Mouse (Mus musculus) neural tube, embryonic 14.5 days (tissue): Measurements from ENCODE around the gene Tshz2. TPM values are rescaled to one million over a fixed set of nuclear protein-coding genes. Genes with fewer than 3 reads are reported as not detected.

Source experiments
- ATAC-seq: fragments of 200-750 bp; cut with Nextera tagmentation; 2 replicates; pipeline ENCODE4 v1.8.0; 2017; ENCODE audit warnings: low read depth, mild to moderate bottlenecking, moderate TSS enrichment, moderate library complexity
- H3K27ac ChIP-seq: fragments of 300-500 bp; sonication (generic); 2 replicates; pipeline ENCODE4 v1.5.1; 2014; ENCODE audit warnings: low read depth, mild to moderate bottlenecking, control low read depth, low read length, moderate library complexity, mixed read lengths
- H3K27me3 ChIP-seq: fragments of 300-500 bp; sonication (generic); 2 replicates; pipeline ENCODE4 v1.6.1; 2014; ENCODE audit warnings: low read length; ENCODE audit not compliant: control insufficient read depth, insufficient read depth
- H3K36me3 ChIP-seq: fragments of 300-500 bp; sonication (generic); 2 replicates; pipeline ENCODE4 v1.6.1; 2014; ENCODE audit warnings: low read length, mixed read lengths; ENCODE audit not compliant: control insufficient read depth, insufficient read depth
- H3K4me1 ChIP-seq: fragments of 300-500 bp; sonication (generic); 2 replicates; pipeline ENCODE4 v1.6.1; 2014; ENCODE audit warnings: low read length; ENCODE audit not compliant: control insufficient read depth, insufficient read depth
- H3K4me2 ChIP-seq: fragments of 300-500 bp; sonication (generic); 2 replicates; pipeline ENCODE4 v1.6.1; 2014; ENCODE audit warnings: mild to moderate bottlenecking, low read depth, low read length, control low read depth
- H3K4me3 ChIP-seq: fragments of 300-500 bp; sonication (generic); 2 replicates; pipeline ENCODE4 v1.5.1; 2014; ENCODE audit warnings: low read depth, low read length, control low read depth, mixed read lengths
- H3K9ac ChIP-seq: fragments of 300-500 bp; sonication (generic); replicated peaks from 2 replicates; pipeline ENCODE4 v1.6.1; 2014; ENCODE audit warnings: low read depth, mild to moderate bottlenecking, control low read depth, low read length, mixed read lengths
- H3K9me3 ChIP-seq: fragments of 300-500 bp; sonication (generic); 2 replicates; pipeline ENCODE4 v1.6.1; 2016; ENCODE audit warnings: low read length; ENCODE audit not compliant: control insufficient read depth
- WGBS: fragments of 180-500 bp; shearing (Covaris S2); extraction: QIAGEN DNeasy Blood & Tissue Kit; methylation state at CpG from one replicate; pipeline ENCODE4 v1.1.7; 2014; 5-methylcytosine and 5-hydroxymethylcytosine counted together
- polyA plus RNA-seq: library from polyadenylated mRNA; unstranded; fragments of >200 nt; fragmentation: Nextera tagmentation; extraction: Ambion mirVana; gene quantifications from 2 replicates; pipeline ENCODE4 v1.2.1, GENCODE M21; 2014

Gene Tshz2
- polyA plus RNA-seq, 1 experiment from 2014 or later = 54.5 TPM

DNA sequence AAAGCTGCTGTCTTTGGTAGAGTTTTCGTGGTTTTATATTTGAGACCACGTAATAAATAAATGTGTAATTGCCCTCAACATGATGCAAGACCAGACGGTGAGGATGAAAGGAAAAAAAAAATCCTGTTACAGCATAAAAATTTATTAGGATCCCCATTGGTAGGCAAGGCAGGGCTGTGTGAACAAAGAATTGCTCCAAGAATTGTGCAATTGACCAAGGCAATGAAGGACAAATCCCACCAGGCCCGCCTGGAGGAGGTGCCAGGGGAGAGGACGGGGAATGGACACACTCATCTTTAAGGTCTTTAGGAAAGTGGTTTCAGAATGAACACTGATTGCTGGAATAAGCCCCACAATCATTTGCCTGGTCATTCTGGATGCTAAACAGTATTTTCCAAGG lies 154.6 kb downstream of the Tshz2 start:
- Histone ChIP-seq H3K4me3 (no peak overlapping the region), H3K9ac (no peak overlapping the region), H3K36me3 (no peaks in the 10 kb centered on the region), H3K27ac (0 out of 2 replicates have a peak overlapping the region, but pooled peaks have one; percentile 10), H3K27me3 (no peaks in the 10 kb centered on the region), H3K4me2 (no peak overlapping the region), H3K4me1 (peaks cover 32% of the 10 kb centered on the region), H3K9me3 (no peaks in the 10 kb centered on the region)
- no peak for ATAC-seq
- WGBS = 41% methylated on average over 5 of the region's 5 CpGs

DNA sequence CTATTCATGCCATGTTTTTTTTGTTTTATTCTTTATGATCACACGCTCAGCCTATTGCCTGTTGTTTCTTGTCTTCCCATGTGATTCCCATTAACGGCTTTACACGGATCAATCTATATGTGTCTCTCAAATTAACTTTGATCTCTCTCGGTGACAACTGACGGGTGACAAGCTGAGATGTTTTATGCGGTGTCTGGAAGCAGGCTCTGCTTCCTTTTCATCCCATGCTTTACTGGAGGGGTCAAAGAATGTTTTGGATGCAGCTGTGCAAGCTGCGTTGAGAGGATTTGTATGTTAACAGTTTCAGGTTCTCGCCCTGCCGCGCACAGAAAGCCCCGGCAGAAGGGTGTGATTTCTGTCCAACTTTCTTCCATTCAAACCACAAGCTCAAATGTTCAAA lies 155.1 kb downstream of the Tshz2 start:
- WGBS = 54% methylated on average over 11 of the region's 11 CpGs
- ATAC-seq = no peak
- Histone ChIP-seq H3K4me3 (no peak overlapping the region), H3K9me3 (no peaks in the 10 kb centered on the region), H3K4me1 (peaks cover 31% of the 10 kb centered on the region), H3K9ac (no peak overlapping the region), H3K4me2 (no peak overlapping the region), H3K36me3 (no peaks in the 10 kb centered on the region), H3K27me3 (no peaks in the 10 kb centered on the region), H3K27ac (no peak overlapping the region)

DNA sequence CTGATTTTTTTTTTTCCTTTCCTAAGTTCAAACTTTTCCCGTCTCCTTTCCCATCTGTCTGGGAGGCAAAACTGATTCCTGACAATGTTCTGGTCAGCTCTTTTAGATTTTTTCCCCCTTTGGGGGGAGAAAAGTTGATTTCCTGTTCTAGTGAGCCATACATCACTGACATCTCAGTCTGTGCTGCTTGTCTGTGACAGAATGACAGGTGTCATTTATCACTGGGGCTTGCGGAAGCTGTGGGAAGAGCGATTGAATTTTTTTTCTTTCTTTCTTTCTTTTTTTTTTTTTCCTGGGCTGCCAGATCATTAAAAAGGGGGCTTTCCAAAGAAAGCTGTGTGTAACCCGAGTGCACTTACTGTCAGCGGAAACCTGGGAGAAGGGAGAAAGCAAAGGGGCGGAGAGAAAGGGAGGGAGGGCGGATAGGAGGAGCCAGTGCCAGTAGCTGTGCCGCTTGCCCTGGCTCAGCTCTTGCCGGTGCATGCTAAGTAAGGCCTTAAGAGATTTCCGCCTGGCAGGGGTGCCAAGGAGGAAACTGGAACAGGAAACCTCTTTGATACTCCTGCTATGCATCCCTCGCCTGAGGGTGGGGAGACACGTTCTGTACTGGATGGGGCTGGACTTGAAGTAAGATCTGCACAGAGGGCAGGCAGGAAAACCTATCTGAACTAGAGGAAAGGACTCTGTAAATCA lies 157.8 kb downstream of the Tshz2 start:
- peak overlapping the region; percentile 9; the same call in 1 of the 2 replicates for H3K4me3 ChIP-seq
- peak; percentile 72; the same call in 1 of the 2 replicates for ATAC-seq
- peaks cover 31% of the 10 kb centered on the region for H3K4me1 ChIP-seq
- peak overlapping the region; percentile 66; the same call in 1 of the 2 replicates for H3K27ac ChIP-seq
- peak overlapping the region; percentile 44 for H3K4me2 ChIP-seq
- H3K9me3 ChIP-seq = no peaks in the 10 kb centered on the region
- WGBS = under 1% methylated on average over 12 of the region's 12 CpGs
- H3K9ac ChIP-seq = no peak overlapping the region
- H3K36me3 ChIP-seq = no peaks in the 10 kb centered on the region
- no peaks in the 10 kb centered on the region for H3K27me3 ChIP-seq

DNA sequence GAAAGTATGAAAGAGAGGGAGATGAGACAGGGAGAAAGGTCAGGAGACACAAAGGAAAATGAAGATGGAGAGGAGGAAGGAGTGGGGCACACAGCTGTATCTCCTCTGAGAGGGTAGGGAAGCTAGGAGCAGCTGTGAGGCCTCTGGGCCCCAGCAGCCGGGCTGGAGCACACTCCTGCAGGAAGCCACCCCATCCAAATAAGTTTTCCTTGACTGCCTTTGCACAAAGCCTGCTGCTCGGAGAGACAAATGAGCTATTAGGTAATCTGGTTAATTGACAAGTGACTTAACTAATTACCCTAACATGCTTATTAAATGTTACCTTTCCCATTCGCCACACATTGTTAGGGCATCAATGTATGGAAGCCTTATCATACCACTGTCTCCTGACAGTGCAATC lies 159.9 kb downstream of the Tshz2 start:
- H3K9ac ChIP-seq = no peak overlapping the region

DNA sequence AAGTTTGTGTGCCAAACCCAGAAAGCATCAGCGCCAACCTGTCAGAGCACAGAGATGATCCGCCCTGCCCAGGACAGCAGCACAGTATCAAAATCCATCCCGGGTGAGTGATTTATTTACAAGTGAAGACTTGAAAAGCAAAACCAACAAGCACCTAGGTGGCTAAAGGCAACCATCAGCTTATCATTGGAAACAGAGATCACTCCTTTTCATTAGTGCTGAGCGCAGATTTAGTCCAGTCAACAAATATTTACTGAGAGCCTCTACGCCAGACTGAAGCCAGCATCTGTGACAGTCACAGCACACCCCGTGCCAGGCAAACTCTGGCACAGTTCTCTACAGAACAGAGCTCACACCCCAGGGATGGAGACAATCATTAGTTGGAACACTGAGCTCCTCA lies 169.4 kb downstream of the Tshz2 start:
- 93% methylated on average over 6 of the region's 6 CpGs for WGBS
- no peaks in the 10 kb centered on the region for H3K9me3 ChIP-seq

More for the DNA sequence above, 159.9 kb downstream of the Tshz2 start:
- peaks cover 27% of the 10 kb centered on the region for H3K4me1 ChIP-seq
- H3K27ac ChIP-seq = peak overlapping the region; percentile 56; the same call in 1 of the 2 replicates
- no peak overlapping the region for H3K4me2 ChIP-seq
- no peak overlapping the region for H3K4me3 ChIP-seq
- H3K36me3 ChIP-seq = no peaks in the 10 kb centered on the region
- ATAC-seq = no peak
- H3K9me3 ChIP-seq = no peaks in the 10 kb centered on the region
- WGBS = 16% methylated on average over 3 of the region's 3 CpGs
- no peaks in the 10 kb centered on the region for H3K27me3 ChIP-seq

DNA sequence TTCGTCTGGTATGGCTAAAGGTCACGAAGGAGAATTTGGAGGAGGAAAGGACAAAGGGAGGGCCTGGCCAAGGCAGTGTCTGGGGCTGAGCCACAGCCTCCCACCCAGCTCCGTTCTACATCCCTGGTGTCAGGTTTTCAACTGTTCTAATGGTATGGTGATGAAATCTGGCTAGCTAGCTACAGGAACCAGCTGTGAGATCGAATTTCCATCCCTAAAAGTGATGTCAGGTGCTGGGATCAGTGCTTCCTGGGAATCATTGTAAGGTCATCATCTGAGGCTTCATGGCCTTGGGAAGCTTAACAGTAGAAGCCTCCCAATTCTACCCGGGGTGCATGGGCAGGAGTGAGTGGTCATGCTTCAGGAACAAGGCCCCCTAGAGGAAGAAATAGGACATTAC lies 171.6 kb downstream of the Tshz2 start:
- H3K4me3 ChIP-seq = no peak overlapping the region
- WGBS = 66% methylated on average over 5 of the region's 5 CpGs
- no peaks in the 10 kb centered on the region for H3K27me3 ChIP-seq

More for the DNA sequence above, 169.4 kb downstream of the Tshz2 start:
- no peak overlapping the region for H3K9ac ChIP-seq
- H3K4me1 ChIP-seq = no peaks in the 10 kb centered on the region
- no peak for ATAC-seq
- H3K27me3 ChIP-seq = no peaks in the 10 kb centered on the region
- no peak overlapping the region for H3K27ac ChIP-seq
- no peak overlapping the region for H3K4me2 ChIP-seq
- H3K36me3 ChIP-seq = no peaks in the 10 kb centered on the region
- H3K4me3 ChIP-seq = no peak overlapping the region

DNA sequence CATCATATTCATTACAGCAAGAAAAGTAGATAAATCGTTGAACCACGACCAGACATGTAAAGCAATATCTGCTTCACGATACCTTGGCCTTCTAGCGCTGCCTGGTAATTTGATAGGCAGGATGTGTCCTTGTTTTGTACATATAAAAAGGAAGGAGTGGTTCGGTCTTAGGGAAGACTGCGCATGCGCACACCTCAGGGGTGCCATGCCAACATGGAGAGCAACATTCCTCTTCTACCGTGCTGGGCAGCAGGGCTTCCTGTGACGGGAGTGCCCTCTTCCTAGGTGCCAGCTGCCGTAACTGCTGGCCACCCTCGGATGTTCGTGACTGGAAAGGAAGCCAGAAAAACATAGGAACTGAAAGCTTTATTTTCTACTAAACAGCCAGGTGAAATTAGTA lies 172.7 kb downstream of the Tshz2 start:
- Histone ChIP-seq H3K4me3 (no peak overlapping the region), H3K27me3 (no peaks in the 10 kb centered on the region), H3K9me3 (no peaks in the 10 kb centered on the region), H3K4me1 (0 out of 2 replicates have a peak, but pooled peaks cover 1% of the 10 kb centered on the region), H3K36me3 (no peaks in the 10 kb centered on the region), H3K9ac (no peak overlapping the region), H3K4me2 (no peak overlapping the region), H3K27ac (no peak overlapping the region)
- ATAC-seq = no peak
- 88% methylated on average over 12 of the region's 12 CpGs for WGBS

More for the DNA sequence above, 171.6 kb downstream of the Tshz2 start:
- Histone ChIP-seq H3K4me2 (no peak overlapping the region), H3K9me3 (no peaks in the 10 kb centered on the region), H3K36me3 (no peaks in the 10 kb centered on the region), H3K27ac (no peak overlapping the region), H3K4me1 (no peaks in the 10 kb centered on the region), H3K9ac (no peak overlapping the region)
- no peak for ATAC-seq

DNA sequence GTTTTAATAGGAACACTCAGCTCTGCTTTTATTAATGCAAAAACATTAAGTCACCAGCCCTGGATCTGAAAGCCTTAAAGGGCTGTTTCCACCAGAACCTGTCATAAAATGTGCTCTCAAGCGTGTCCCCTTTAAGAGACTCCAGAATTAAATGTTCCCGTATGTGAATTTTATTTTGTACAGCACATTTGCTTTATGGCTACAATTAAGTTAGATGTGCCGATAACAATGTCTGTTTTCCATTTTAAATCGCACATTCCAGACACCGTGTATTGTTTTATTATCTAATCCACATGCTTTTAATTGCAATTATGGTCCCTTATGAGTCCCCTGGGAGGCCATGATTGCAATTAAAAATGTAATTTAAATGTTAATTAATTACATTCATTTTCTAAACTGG lies 178.8 kb downstream of the Tshz2 start:
- peaks cover 24% of the 10 kb centered on the region; the same call in 1 of the 2 replicates for H3K4me1 ChIP-seq
- H3K36me3 ChIP-seq = no peaks in the 10 kb centered on the region
- ATAC-seq = peak; percentile 76
- H3K4me3 ChIP-seq = no peak overlapping the region
- no peak overlapping the region for H3K4me2 ChIP-seq
- no peak overlapping the region for H3K9ac ChIP-seq
- H3K27ac ChIP-seq = no peak overlapping the region; the same call in 1 of the 2 replicates
- H3K27me3 ChIP-seq = no peaks in the 10 kb centered on the region
- 32% methylated on average over 5 of the region's 5 CpGs for WGBS
- H3K9me3 ChIP-seq = no peaks in the 10 kb centered on the region

DNA sequence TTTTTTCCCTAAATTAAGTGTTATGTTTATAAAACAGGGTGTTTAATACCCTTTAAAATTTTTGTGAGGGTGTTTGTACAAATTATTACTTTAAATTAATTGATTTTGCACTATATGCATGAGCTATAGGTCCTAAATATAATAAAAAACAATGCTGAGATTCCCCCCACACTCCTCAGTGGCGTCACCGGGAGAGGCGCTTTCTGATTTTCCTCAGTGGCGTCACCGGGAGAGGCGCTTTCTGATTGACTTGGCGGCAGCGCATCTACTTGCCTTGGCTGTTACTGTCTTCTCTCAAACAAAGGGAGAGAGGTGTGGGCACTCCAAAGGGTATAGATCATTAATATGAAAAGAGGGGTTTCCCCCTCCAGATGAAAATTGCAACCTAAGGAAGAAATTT lies 179.2 kb downstream of the Tshz2 start:
- no peak overlapping the region for H3K4me2 ChIP-seq
- ATAC-seq = peak; percentile 71; the same call in 1 of the 2 replicates
- WGBS = 43% methylated on average over 8 of the region's 8 CpGs

More for the DNA sequence above, 179.2 kb downstream of the Tshz2 start:
- no peak overlapping the region for H3K4me3 ChIP-seq
- peak overlapping the region; percentile 69 for H3K27ac ChIP-seq
- no peaks in the 10 kb centered on the region for H3K27me3 ChIP-seq
- peaks cover 24% of the 10 kb centered on the region; the same call in 1 of the 2 replicates for H3K4me1 ChIP-seq
- no peaks in the 10 kb centered on the region for H3K36me3 ChIP-seq
- H3K9ac ChIP-seq = no peak overlapping the region
- H3K9me3 ChIP-seq = no peaks in the 10 kb centered on the region
